Comparison of ENCODE assay signal across 14 mouse cellular contexts in genomic region chr5:123298526-123298925, GRCm38 (mm10). TPM values are rescaled to one million over a fixed set of nuclear protein-coding genes. Genes with fewer than 3 reads are reported as not detected.
A peak's percentile ranks its signal among the peaks of the same experiment; 100 is the strongest.
DNase-seq lines count a peak whose midpoint lies in the region; TF ChIP-seq lines count a peak whose summit lies in the region.
"Had no signal": no experiment of that assay in that cellular context is flagged by ENCODE, and none has a peak within 500 bp of the region (broad histone marks: within the 10 kb centered on the region; RNA-seq: fewer than 3 reads in every experiment).

No protein-coding gene starts in this region.

- 96% methylated on average over 6 of the region's 6 CpGs for WGBS in cerebellum, adult 2 months

- H3K4me3 ChIP-seq in cerebellum, adult 2 months (replicated peaks; ENCODE audit: insufficient read depth, low read depth, low read length), result no peak overlapping the region
- no peak overlapping the region for H3K4me3 ChIP-seq in layer of hippocampus, adult 2 months
- H3K4me3 ChIP-seq: embryonic facial prominence, embryonic 13.5 days; hindbrain, embryonic 13.5 days; liver, embryonic 12.5 days; midbrain, embryonic 10.5 days had no signal

- H3K4me1 ChIP-seq in cerebellum, adult 2 months (ENCODE audit: control insufficient read depth, insufficient read depth, low read length), result peaks cover 11% of the 10 kb centered on the region
- H3K4me1 ChIP-seq: liver, embryonic 12.5 days had no signal

- no peak overlapping the region for H3K27ac ChIP-seq in cerebellum, adult 2 months (ENCODE audit: insufficient read depth, low read length)
- H3K27ac ChIP-seq in layer of hippocampus, adult 2 months, result no peak overlapping the region
- H3K27ac ChIP-seq: embryonic facial prominence, embryonic 13.5 days; hindbrain, embryonic 13.5 days; liver, embryonic 12.5 days; midbrain, embryonic 10.5 days had no signal

- no peaks in the 10 kb centered on the region for H3K27me3 ChIP-seq in cerebellum, adult 2 months (ENCODE audit: control insufficient read depth, insufficient read depth, low read length)
- H3K27me3 ChIP-seq in splenic B cell, adult 2 months (ENCODE audit: control insufficient read depth, insufficient read depth, low read length, poor library complexity, severe bottlenecking), result no peaks in the 10 kb centered on the region; the same call in 1 of the 2 replicates
- H3K27me3 ChIP-seq: embryonic facial prominence, embryonic 13.5 days had no signal

- peak; percentile 36 to 52 for DNase-seq in cerebellum, postnatal 10 days
- DNase-seq in cerebellum, adult 2 months, result no peak
- no peak for DNase-seq in layer of hippocampus, adult 2 months (ENCODE audit: low spot score in 2 of 2)
- DNase-seq in layer of hippocampus, adult 11-12 months (ENCODE audit: low spot score), result no peak
- DNase-seq in ES-CJ7 (ENCODE audit: low read depth, low spot score), result peak; percentile 65
- DNase-seq in splenic B cell, adult 2 months (ENCODE audit: low read depth, low spot score), result peak; percentile 56
- no peak for DNase-seq in gastrocnemius, postnatal 10 days
- DNase-seq in cerebellum, adult 9-11 months, result no peak
- DNase-seq: cerebellum, adult 11 months; right cerebral cortex, postnatal 25 days had no signal

- no peak for TF ChIP-seq CTCF in cerebellum, adult 2 months (IDR thresholded peaks at IDR 0.05; ENCODE audit: borderline replicate concordance, insufficient read depth, low read depth, low read length)
- TF ChIP-seq CTCF in layer of hippocampus, adult 2 months (conservative IDR thresholded peaks at IDR 0.05), result peak; percentile 64

- no peak for TF ChIP-seq POLR2A in cerebellum, adult 2 months (IDR thresholded peaks at IDR 0.05; ENCODE audit: borderline replicate concordance, insufficient read depth, low read length)

- H3K36me3 ChIP-seq in splenic B cell, adult 2 months (ENCODE audit: control insufficient read depth, insufficient read depth, low read length, poor library complexity, severe bottlenecking), result no peaks in the 10 kb centered on the region
- H3K36me3 ChIP-seq: embryonic facial prominence, embryonic 13.5 days; hindbrain, embryonic 13.5 days; liver, embryonic 12.5 days; midbrain, embryonic 10.5 days had no signal

RNA-seq across cellular contexts. Expression of gene Bcl7a, which starts 45.1 kb away (rescaled TPM):
- 28.9 and 29.4 TPM in 2 replicates for polyA plus RNA-seq in cerebellum, adult 2 months (2012; rRNA removed)
- total RNA-seq in layer of hippocampus, adult 2 months (2021), result 10 to 100 TPM; 67.4 to 70.2 TPM
- 10 to 100 TPM; 21.0 to 25.3 TPM for total RNA-seq in gastrocnemius, postnatal 10 days (2021)

RNA-seq across cellular contexts. Expression of gene Wdr66, which starts 46.6 kb away (rescaled TPM):
- polyA plus RNA-seq in cerebellum, adult 2 months (2012; rRNA removed), result 1.3 and 1.6 TPM in 2 replicates
- 1 to 10 TPM; 4.5 to 5.6 TPM for total RNA-seq in layer of hippocampus, adult 2 months (2021)
- total RNA-seq in gastrocnemius, postnatal 10 days (2021), result 1 to 10 TPM; 2.3 to 2.5 TPM

Comparison
In these comparisons a context has a peak if more than half of its experiments do, and no peak if none do; other contexts are left out.
1. DNase-seq: peak in cerebellum, postnatal 10 days (2 of 2), ES-CJ7 (single experiment) and splenic B cell, adult 2 months (single experiment); none in cerebellum, adult 2 months (0 of 2), layer of hippocampus, adult 2 months (0 of 2), layer of hippocampus, adult 11-12 months (single experiment), gastrocnemius, postnatal 10 days (single experiment) and cerebellum, adult 9-11 months (single experiment).